Mouse (Mus musculus) gastrocnemius, adult 8-10 months (tissue): ENCODE measurements around the gene Manba. TPM values are rescaled to one million over a fixed set of nuclear protein-coding genes. Genes with fewer than 3 reads are reported as not detected.

Source experiments
- DNase-seq, 2 experiments: peaks; one replicate each; pipeline ENCODE4 v3.0.0; 2022; ENCODE audit warnings: low spot score in 2 of 2
- total RNA-seq, 4 experiments: library from RNA; stranded (reverse); gene quantifications; 2 replicates each; pipeline ENCODE4 v1.2.4; 2022

Manba gene
- total RNA-seq, 4 experiments from 2014 or later: 3.0 to 3.6 (median 3.4) TPM

- no peak for DNase-seq
Measured at GRCm38 (mm10) chr3:135580439-135581275, 95.2 kb downstream of the Manba start.

- DNase-seq: no peak
Measured at GRCm38 (mm10) chr3:135581606-135582117, 96.3 kb downstream of the Manba start.

- DNase-seq: no peak
Measured at GRCm38 (mm10) chr3:135582246-135582645, 96.8 kb downstream of the Manba start.

- DNase-seq: no peak
Measured at GRCm38 (mm10) chr3:135585482-135585881, 100.1 kb downstream of the Manba start.

DNA sequence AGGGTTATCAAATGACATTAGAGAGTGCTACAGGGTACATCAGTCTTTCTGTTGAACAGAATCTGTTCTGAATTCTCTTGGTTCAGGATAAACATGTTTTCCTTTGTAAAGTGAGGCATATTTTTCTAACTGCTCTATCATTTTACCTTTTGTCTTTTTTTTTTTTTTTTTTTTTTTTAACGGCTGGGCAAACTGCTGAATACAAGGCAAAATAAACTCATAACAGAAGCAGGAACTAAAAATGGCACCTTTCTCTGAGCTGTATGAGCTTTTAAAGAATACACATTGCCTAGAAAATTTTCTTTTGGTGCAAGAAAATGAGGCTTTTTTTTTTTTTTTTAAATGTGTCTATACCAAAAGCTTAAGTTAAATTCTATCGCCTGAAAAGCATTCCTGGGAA is 100.6 kb downstream of the Manba start:
- DNase-seq: no peak

DNA sequence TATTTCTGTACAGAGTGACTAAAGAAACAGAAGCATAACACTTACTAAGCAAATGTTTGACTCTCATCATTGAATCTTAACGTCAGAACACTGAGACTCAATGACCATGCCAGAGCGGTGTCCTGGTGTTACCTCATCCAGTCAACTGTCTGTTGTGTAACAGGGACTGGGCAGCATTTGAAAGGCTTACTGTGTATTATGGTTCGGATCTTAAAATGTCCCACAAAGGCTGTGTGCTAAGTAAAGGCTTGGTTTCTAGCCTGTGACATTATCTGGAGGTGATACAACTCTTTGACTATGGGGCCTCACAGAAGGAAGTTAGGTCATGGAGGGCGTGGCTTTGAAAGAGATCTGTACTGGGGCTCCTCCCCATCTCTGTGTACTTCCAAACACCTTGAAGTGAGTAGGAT is 101.1 kb downstream of the Manba start:
- no peak for DNase-seq

DNA sequence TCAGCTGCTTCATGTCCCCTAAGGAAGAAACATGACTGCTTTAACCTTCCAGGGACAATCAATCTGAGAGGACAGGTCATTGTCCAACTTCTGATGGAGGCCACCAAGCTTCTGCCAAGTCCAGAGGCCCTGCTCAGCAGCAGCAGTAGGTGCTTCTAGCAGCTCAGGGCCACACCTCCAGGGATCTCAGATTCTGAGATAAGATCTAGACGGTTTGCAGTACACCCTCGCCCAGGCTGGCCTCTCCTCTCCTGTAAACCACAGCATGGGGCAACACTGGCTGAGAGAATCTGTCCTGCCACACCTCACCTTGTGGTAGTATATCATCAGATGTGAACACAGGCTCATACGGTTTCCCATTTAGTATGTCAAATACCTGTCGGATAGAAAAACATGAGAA is 105.1 kb downstream of the Manba start:
- no peak for DNase-seq

DNA sequence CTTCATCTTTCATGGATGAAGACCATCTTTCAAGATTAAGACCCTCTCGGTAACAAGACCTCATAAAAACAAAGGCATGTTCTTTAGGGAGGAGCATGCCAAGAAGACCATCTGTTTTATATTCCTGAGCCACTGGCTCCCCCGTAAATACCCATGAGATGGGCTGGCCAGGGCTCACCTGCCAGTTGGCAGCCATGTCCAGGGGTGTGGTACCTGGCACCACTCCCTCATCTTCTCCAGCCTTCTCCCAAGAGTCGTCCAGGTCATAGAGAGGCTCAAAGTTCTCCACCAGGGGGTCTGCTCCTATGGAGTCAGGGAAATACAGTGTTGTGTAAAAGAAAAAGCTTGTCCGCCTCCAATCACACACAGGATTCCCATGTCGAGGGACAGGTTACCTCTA is 106.0 kb downstream of the Manba start:
- DNase-seq: no peak

DNA sequence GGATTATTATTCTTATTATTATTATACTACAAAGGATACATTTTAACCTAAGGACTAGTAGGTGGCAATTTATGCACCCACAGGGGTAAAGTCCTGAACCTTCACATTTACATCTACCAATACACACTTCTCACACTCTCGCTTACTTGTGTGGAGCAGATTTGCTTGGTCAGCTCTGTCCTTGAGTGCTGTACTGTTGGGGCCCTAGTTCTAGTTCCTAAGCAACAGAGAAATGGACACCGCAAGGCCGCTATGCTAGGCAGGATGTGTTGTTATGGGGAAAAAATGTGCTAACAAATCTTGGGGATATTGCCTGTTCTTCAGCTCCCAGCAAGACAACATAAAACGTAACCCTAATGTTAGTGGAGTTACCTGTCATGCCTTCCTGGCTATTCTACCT is 106.6 kb downstream of the Manba start:
- no peak for DNase-seq

DNA sequence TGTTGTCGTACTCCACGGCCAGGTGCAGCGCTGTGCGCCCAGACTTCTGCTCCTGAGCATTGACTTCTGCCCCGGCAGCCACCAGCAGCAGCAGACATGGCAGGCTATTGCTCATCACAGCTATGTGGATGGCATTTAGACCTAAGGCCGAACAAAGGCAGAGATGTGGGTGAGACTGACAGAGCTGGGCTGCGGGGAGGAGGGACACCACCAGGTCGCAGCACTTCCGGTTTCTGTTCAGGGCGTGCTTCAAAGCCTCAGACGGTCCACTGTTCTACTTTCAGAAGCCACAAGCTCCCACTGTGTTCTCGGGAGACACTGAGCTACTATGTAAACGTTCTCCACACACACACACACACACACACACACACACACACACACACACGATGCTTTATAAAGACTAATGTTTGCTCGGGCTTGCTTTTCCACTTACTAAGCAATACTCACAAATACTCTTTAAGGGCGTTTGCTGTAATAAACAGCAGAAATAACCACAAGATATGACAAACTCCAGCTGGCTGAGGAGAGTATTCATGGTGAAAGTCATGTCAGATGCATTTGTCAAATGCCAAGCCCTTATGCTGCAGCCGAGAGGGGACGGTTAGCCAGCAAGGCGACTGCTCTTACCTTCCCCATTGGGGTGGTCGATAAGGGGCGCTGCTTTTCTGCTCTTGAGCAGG is 109.0 kb downstream of the Manba start:
- no peak for DNase-seq

DNA sequence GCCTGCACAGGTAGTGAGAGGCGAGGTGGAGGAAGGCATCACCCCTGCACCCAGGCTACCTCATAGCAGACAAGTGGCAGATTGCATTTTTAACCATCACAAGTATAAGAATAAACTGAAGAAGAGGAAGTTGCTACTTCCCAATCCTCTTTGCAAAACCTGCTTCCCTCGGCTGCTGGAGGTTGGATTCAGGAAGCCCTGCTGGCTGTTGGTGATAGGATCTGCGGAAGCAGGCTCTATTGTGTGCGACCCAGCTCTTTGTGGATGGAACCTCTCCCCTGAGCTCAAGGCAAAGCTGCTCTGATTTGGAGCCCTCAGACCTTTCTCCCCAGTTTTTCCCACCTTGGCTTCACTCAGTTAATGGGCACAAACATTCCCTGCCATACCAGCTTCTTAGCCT is 111.6 kb downstream of the Manba start:
- DNase-seq: no peak

DNA sequence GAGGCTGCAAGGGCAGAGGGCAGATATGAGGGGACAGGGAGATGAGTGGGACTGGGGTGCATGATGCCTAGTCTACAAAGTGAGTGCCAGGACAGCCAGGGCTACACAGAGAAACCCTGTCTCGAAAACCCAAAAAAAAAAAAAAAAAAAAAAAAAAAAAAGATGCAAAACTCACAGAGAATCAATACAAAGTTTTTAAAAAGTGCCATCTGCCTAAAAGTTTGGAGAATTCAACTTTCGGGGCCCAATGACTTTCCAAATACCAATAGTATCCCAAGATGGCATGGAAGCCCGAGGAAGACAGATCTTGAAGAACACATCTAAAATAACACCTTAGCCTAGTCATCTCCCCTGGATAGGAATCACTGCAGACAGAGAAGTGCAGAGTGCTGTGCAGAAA is 112.9 kb downstream of the Manba start:
- no peak for DNase-seq

GRCm38 (mm10) chr3:135602731-135603130 is 117.3 kb downstream of the Manba start:
- DNase-seq: no peak

- DNase-seq: no peak
Measured at GRCm38 (mm10) chr3:135604626-135605417, 119.4 kb downstream of the Manba start.

- DNase-seq: no peak
Measured at GRCm38 (mm10) chr3:135605474-135605873, 120.1 kb downstream of the Manba start.

- no peak for DNase-seq
Measured at GRCm38 (mm10) chr3:135606592-135606991, 121.2 kb downstream of the Manba start.

DNA sequence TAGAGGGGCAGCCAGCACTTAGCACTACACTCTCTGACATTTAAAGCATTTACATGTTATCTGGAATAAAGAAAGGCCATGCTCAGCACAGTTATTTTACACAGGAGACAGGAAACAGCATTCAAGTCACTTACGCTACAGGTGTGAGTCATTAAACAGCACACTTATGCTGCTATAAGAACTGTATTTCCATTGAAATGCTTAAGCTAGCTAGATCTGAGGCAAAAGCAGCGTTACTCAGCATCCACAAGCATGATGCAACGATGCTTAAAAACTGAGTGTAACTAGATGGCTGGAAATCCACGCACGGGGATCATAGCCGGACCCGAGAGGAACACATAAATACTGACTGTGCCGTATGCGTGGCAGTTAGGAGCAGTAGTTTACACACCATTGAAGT is 121.6 kb downstream of the Manba start:
- DNase-seq: no peak

DNA sequence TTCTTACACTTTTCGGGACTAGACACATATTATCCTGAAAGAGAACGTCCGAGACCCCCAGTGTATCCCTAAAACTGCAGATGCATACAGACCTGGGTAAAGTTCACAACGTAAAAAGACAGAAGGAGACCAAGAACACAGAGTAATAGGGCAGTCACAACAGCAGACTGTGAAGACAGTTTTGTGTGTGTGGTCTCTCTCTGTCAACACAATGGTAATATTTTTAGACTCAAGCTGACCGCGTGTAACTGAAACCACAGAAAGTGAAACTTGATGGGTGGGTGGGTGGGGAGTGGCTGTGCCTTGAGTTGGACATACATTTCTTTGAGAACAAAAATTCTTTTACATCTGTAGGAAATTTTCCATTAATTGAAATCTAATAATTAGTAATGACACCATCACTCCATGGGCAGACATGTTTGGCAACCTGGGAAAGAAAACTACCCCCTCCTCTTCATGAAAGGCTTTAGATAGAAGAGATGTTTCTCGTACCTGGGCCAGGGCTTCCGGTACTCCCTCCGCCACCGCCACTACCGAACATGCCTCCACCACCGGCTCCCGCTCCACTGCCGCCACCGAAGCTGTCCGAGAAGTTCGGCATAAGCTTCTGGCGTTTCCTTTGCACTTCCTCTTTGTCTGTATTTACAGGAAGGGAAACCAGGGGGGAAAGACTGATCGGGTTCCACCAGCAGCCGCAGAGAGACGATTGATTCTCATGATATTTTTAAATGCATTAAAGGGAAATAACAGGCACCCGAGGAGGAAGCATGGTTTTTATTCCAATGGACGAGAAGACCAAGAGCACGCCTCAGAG is 122.5 kb downstream of the Manba start:
- DNase-seq: no peak

DNA sequence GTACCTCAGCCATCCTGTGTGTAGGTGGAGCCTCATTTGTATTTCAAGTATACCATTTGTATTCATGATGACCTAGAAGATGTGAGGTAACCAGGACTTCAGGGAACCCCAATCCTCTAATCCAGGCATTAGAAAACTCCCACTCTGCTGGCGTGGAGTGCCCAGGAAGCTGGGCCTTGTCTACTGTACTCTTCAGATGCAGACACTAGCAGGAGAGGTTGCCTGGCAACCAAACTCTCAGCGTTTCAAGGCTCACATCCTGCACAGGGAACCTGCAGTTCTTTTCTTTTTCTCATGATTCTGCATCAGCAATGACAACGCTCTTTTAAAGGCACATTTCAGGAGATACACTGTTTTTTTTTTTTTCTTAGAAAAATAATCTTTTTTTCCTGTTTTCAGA is 124.8 kb downstream of the Manba start:
- DNase-seq: no peak

DNA sequence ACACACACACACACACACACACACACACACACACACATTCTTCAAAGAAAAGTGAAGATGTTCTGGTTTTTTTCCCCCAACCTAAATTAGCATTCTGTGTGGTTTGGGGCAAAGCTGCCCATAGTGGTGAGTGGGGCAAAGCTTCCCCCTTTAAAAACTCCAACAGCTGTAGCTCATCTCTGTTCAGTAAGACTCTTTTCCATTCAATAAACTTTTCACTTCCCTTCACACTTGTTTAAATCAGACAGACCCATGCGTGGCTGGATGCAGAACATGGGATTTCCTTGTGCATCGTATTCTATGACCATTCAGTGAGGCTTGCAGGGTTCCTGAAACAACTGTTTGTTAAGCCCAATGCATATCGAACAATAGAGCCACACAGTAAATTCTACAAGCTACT is 129.0 kb downstream of the Manba start:
- DNase-seq: no peak

GRCm38 (mm10) chr3:135616730-135617129 is 131.3 kb downstream of the Manba start:
- DNase-seq: no peak
